Mouse (Mus musculus) granulocyte monocyte progenitor cell, adult 5-6 weeks (primary cell): ENCODE results near the gene F3. TPM values are rescaled to one million over a fixed set of nuclear protein-coding genes. Genes with fewer than 3 reads are reported as not detected.

Source experiments
- ATAC-seq: replicated peaks from 2 replicates; pipeline ENCODE4 v1.8.0; 2016; ENCODE audit warnings: mild to moderate bottlenecking, moderate TSS enrichment, inconsistent platforms; ENCODE audit not compliant: poor library complexity, severe bottlenecking
- total RNA-seq, 2 experiments: library from RNA; stranded (forward) in 1 of 2; stranded (reverse) in 1 of 2; fragments of 200-712, 200-1000 nt in 1 of 2; fragments of >200 nt in 1 of 2; fragmentation: Nextera tagmentation in 1 of 2; gene quantifications; 2 replicates each; pipeline ENCODE4 v1.2.3; 2014 to 2017

The F3 gene
- total RNA-seq, 2 experiments from 2014 or later: 0.26 to 7.2 TPM

GRCm38 (mm10) chr3:121703880-121704243 lies 19.5 kb upstream of the F3 start:
- ATAC-seq: no peak

- ATAC-seq: no peak
Measured at GRCm38 (mm10) chr3:121706087-121706486, 17.2 kb upstream of the F3 start.

- no peak for ATAC-seq
Measured at GRCm38 (mm10) chr3:121707106-121707505, 16.2 kb upstream of the F3 start.

- no peak for ATAC-seq
Measured at GRCm38 (mm10) chr3:121710894-121711531, 12.3 kb upstream of the F3 start.

- ATAC-seq: no peak
Measured at GRCm38 (mm10) chr3:121712222-121712621, 11.1 kb upstream of the F3 start.

GRCm38 (mm10) chr3:121713151-121713701 lies 10.1 kb upstream of the F3 start:
- ATAC-seq: 0 out of 2 replicates have a peak, but pooled peaks have one; percentile 7

GRCm38 (mm10) chr3:121713816-121714215 lies 9.5 kb upstream of the F3 start:
- no peak for ATAC-seq

- ATAC-seq: no peak
Measured at GRCm38 (mm10) chr3:121714461-121714860, 8.9 kb upstream of the F3 start.

- ATAC-seq: no peak
Measured at GRCm38 (mm10) chr3:121715336-121715735, 8.0 kb upstream of the F3 start.

- no peak for ATAC-seq
Measured at GRCm38 (mm10) chr3:121715741-121716459, 7.4 kb upstream of the F3 start.

- no peak for ATAC-seq
Measured at GRCm38 (mm10) chr3:121716480-121716879, 6.9 kb upstream of the F3 start.

GRCm38 (mm10) chr3:121718679-121719078 lies 4.7 kb upstream of the F3 start:
- ATAC-seq: no peak

GRCm38 (mm10) chr3:121719701-121720100 lies 3.6 kb upstream of the F3 start:
- no peak for ATAC-seq

GRCm38 (mm10) chr3:121720801-121721690 lies 2.3 kb upstream of the F3 start:
- no peak for ATAC-seq

- ATAC-seq: peak; percentile 52
Measured at GRCm38 (mm10) chr3:121721691-121722070, 1.7 kb upstream of the F3 start.

- ATAC-seq: no peak
Measured at GRCm38 (mm10) chr3:121723968-121724524, 709 bp downstream of the F3 start.

- ATAC-seq: no peak
Measured at GRCm38 (mm10) chr3:121724553-121724952, 1.2 kb downstream of the F3 start.

GRCm38 (mm10) chr3:121725651-121726050 lies 2.3 kb downstream of the F3 start:
- ATAC-seq: no peak

GRCm38 (mm10) chr3:121729678-121730077 lies 6.3 kb downstream of the F3 start:
- peak; percentile 67 for ATAC-seq

GRCm38 (mm10) chr3:121735542-121735941 lies 12.2 kb downstream of the F3 start:
- ATAC-seq: no peak
